Mouse (Mus musculus) subcutaneous adipose tissue, adult 2 months (tissue): Measurements from ENCODE around the gene Gm382. TPM values are rescaled to one million over a fixed set of nuclear protein-coding genes. Genes with fewer than 3 reads are reported as not detected.

Experiments used
- polyA plus RNA-seq: library from polyadenylated mRNA; depleted of rRNA; stranded (reverse); fragments of >200 nt; gene quantifications from 2 replicates; pipeline ENCODE4 v1.2.3, GENCODE M21; 2012; ENCODE audit warnings: low replicate concordance; rRNA removed

The Gm382 gene
- polyA plus RNA-seq, result not detected in 2 replicates

GRCm38 (mm10) chrX:127039672-127040071 lies at the start of gene Gm382:
TSS of gene Gm382 (plus strand) at chrX:127039972.

Other genes starting within 250 kb of the Gm382 start
- not detected in 2 replicates for gene 4932411N23Rik, start 224.1 kb upstream of the Gm382 start, polyA plus RNA-seq